Mouse (Mus musculus): ENCODE measurements around the gene Bmyc. TPM values are rescaled to one million over a fixed set of nuclear protein-coding genes. Genes with fewer than 3 reads are reported as not detected.
"Not testable (repeated sequence)": the region's sequence is repeated elsewhere in the genome, so short reads cannot be mapped to it uniquely, and the experiment has no call there.

The Bmyc gene
- total and polyA plus RNA-seq, 3 experiments, result not detected

DNA sequence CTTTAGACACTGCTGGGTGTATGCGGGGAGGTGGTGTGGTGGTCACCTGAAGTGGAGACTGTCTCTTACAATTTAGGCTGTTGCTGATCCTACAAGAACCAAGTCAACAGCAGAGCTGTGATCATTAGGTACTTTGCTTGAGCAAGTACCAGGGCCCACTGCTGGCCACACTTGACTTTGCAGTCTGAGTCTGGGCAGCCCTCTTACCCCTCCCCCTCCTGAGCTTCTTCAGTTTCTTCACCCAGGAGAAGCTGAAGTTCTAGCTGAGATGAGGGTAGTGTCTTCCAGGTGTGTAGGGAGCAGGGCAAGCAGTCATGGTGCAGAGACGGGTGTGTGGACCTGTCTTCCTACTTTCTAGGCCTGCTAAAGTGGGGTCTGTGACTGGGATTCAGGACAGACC lies 1.6 kb downstream of the Bmyc start:
- Histone ChIP-seq H3K36me3 (ENCODE audit: control insufficient read depth in 1 of 2, insufficient read depth in 2 of 2, low read length in 2 of 2) (no peaks in the 10 kb centered on the region), H3K4me1 (ENCODE audit: control insufficient read depth in 1 of 2, insufficient read depth in 2 of 2, low read length in 2 of 2) (no peaks in the 10 kb centered on the region), H3K27me3 (ENCODE audit: control insufficient read depth in 1 of 2, insufficient read depth in 2 of 2, low read length in 2 of 2) (peaks cover 0 to 2% of the 10 kb centered on the region in 2 experiments; a peak in 2 of 4 replicates), H3K27ac (ENCODE audit: control insufficient read depth, low read depth, low read length) (no peak overlapping the region), H3K79me2 (ENCODE audit: control insufficient read depth, insufficient read depth, low read length, poor library complexity) (no peaks in the 10 kb centered on the region), H3K9ac (ENCODE audit: control insufficient read depth, low read depth, low read length, poor library complexity, severe bottlenecking) (no peak overlapping the region), H3K9me3 (replicated peaks; ENCODE audit: insufficient read depth, low read length) (no peaks in the 10 kb centered on the region), H3K4me3 (ENCODE audit: control insufficient read depth in 1 of 2, insufficient read depth in 1 of 2, low read depth in 2 of 2, low read length in 2 of 2) (no peak overlapping the region)
- DNase-seq (ENCODE audit: low read depth, low spot score), result no peak
- TF ChIP-seq CHD2 (IDR thresholded peaks at IDR 0.05; ENCODE audit: low read length), result no peak
- TF ChIP-seq UBTF (IDR thresholded peaks at IDR 0.05; ENCODE audit: borderline replicate concordance, insufficient read depth, low read depth, low read length), result no peak
- no peak for TF ChIP-seq ZC3H11A (IDR thresholded peaks at IDR 0.05; ENCODE audit: low read depth, low read length)
- no peak for TF ChIP-seq MYB (IDR thresholded peaks at IDR 0.05; ENCODE audit: low read depth, low read length)
- TF ChIP-seq MEF2A (IDR thresholded peaks at IDR 0.05; ENCODE audit: extremely low read depth, insufficient replicate concordance, low read depth, low read length, poor library complexity, severe bottlenecking), result no peak
- TF ChIP-seq ZNF384 (IDR thresholded peaks at IDR 0.05; ENCODE audit: low read depth, low read length), result no peak
- no peak for TF ChIP-seq ETS1 (IDR thresholded peaks at IDR 0.05; ENCODE audit: low read depth, low read length)
- no peak for TF ChIP-seq E2F4 (IDR thresholded peaks at IDR 0.05; ENCODE audit: borderline replicate concordance, low read depth, low read length)
- TF ChIP-seq JUND (IDR thresholded peaks at IDR 0.05; ENCODE audit: low read depth, low read length), result no peak
- TF ChIP-seq HCFC1 (IDR thresholded peaks at IDR 0.05; ENCODE audit: low read depth, low read length), result no peak
- no peak for TF ChIP-seq USF1 (IDR thresholded peaks at IDR 0.05; ENCODE audit: low read depth, low read length)
- no peak for TF ChIP-seq POLR2AphosphoS5 (IDR thresholded peaks at IDR 0.05; ENCODE audit: borderline replicate concordance, low read depth, low read length)
- TF ChIP-seq RCOR1 (IDR thresholded peaks at IDR 0.05; ENCODE audit: low read depth, low read length), result no peak
- no peak for TF ChIP-seq ZKSCAN1 (IDR thresholded peaks at IDR 0.05; ENCODE audit: low read depth, low read length)
- no peak for TF ChIP-seq GABPA (IDR thresholded peaks at IDR 0.05; ENCODE audit: low read depth, low read length)
- TF ChIP-seq MAZ (IDR thresholded peaks at IDR 0.05; ENCODE audit: low read depth, low read length), result no peak
- TF ChIP-seq BHLHE40 (IDR thresholded peaks at IDR 0.05; ENCODE audit: borderline replicate concordance, low read depth, low read length), result no peak
- TF ChIP-seq EP300 (IDR thresholded peaks at IDR 0.05; ENCODE audit: low read depth in 1 of 2, low read length in 2 of 2), result no peak

DNA sequence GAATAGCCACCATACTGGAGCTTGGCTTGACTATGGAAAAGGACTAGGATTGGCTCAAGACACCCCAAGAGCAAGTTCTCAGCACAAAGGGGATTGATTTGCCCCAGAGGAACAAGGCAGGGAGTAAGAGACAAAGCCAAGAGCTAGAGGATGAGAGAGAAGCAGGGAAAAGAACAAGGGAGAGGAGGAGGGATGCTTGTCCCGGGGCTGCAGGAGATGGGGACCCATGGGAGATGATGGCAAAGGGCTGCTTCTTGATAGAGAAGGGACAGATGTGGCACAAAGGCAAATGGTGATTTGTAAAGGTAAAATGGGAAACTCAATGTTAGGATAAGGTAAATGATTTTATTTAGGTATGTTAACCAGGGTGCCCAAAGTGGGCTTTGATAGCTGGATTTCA lies 2.5 kb downstream of the Bmyc start:
- not testable (repeated sequence) for H3K9ac ChIP-seq (ENCODE audit: control insufficient read depth, low read depth, low read length, poor library complexity, severe bottlenecking); DNase-seq (ENCODE audit: low read depth, low spot score); H3K36me3 ChIP-seq (ENCODE audit: control insufficient read depth in 1 of 2, insufficient read depth in 2 of 2, low read length in 2 of 2)

DNA sequence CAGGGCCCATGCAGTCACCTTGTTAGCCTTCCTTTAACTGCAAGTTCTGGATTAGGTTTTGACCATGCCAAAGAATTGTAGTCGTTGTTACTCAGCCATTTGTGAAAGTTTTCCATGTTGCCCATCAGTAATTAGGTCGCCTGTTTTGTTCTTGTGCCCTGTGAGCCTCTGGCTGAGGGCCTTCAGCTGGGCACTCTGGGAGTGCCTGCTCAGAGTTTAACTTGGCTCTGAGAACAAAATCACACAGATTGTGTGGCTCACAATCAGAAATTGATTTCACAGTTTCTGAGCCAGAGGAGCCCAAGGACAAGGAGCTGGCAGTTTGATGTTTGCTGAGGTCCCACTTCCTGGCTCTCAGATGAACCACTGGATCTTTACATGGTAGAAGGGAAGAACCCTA lies 3.3 kb downstream of the Bmyc start:
- H3K27me3 ChIP-seq (ENCODE audit: control insufficient read depth in 1 of 2, insufficient read depth in 2 of 2, low read length in 2 of 2); H3K9me3 ChIP-seq (replicated peaks; ENCODE audit: insufficient read depth, low read length); H3K27ac ChIP-seq (ENCODE audit: control insufficient read depth, low read depth, low read length); H3K4me1 ChIP-seq (ENCODE audit: control insufficient read depth in 1 of 2, insufficient read depth in 2 of 2, low read length in 2 of 2); H3K9ac ChIP-seq (ENCODE audit: control insufficient read depth, low read depth, low read length, poor library complexity, severe bottlenecking); H3K79me2 ChIP-seq (ENCODE audit: control insufficient read depth, insufficient read depth, low read length, poor library complexity); DNase-seq (ENCODE audit: low read depth, low spot score); H3K36me3 ChIP-seq (ENCODE audit: control insufficient read depth in 1 of 2, insufficient read depth in 2 of 2, low read length in 2 of 2); H3K4me3 ChIP-seq (ENCODE audit: control insufficient read depth in 1 of 2, insufficient read depth in 1 of 2, low read depth in 2 of 2, low read length in 2 of 2): not testable (repeated sequence)

More for the DNA sequence above, 2.5 kb downstream of the Bmyc start:
- H3K27ac ChIP-seq (ENCODE audit: control insufficient read depth, low read depth, low read length); H3K27me3 ChIP-seq (ENCODE audit: control insufficient read depth in 1 of 2, insufficient read depth in 2 of 2, low read length in 2 of 2); H3K79me2 ChIP-seq (ENCODE audit: control insufficient read depth, insufficient read depth, low read length, poor library complexity); H3K9me3 ChIP-seq (replicated peaks; ENCODE audit: insufficient read depth, low read length); H3K4me3 ChIP-seq (ENCODE audit: control insufficient read depth in 1 of 2, insufficient read depth in 1 of 2, low read depth in 2 of 2, low read length in 2 of 2); H3K4me1 ChIP-seq (ENCODE audit: control insufficient read depth in 1 of 2, insufficient read depth in 2 of 2, low read length in 2 of 2): not testable (repeated sequence)

DNA sequence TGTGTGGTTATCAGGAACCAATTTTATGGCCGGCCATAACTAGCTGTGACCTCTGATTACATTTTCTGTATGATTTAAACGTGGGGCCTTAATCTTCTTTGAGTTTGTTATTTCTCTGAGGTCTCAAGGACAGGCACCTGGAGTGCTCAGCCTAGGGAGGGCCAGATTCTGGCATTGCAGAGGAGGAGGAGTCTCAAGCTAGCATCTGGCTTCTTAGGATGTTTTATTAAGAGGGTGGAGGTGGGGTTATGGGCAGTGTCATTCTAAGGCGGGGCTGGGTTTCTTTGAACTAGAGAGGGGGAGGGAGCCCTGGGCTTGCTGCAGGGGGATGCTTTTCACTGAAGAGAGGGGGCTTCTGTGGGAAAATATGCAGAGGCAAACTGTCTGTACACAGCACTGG lies 5.1 kb downstream of the Bmyc start:
- H3K79me2 ChIP-seq (ENCODE audit: control insufficient read depth, insufficient read depth, low read length, poor library complexity); H3K27ac ChIP-seq (ENCODE audit: control insufficient read depth, low read depth, low read length); H3K9ac ChIP-seq (ENCODE audit: control insufficient read depth, low read depth, low read length, poor library complexity, severe bottlenecking); H3K4me1 ChIP-seq (ENCODE audit: control insufficient read depth in 1 of 2, insufficient read depth in 2 of 2, low read length in 2 of 2); H3K27me3 ChIP-seq (ENCODE audit: control insufficient read depth in 1 of 2, insufficient read depth in 2 of 2, low read length in 2 of 2); H3K4me3 ChIP-seq (ENCODE audit: control insufficient read depth in 1 of 2, insufficient read depth in 1 of 2, low read depth in 2 of 2, low read length in 2 of 2); H3K36me3 ChIP-seq (ENCODE audit: control insufficient read depth in 1 of 2, insufficient read depth in 2 of 2, low read length in 2 of 2); H3K9me3 ChIP-seq (replicated peaks; ENCODE audit: insufficient read depth, low read length); DNase-seq (ENCODE audit: low read depth, low spot score): not testable (repeated sequence)

All from MEL (cell line).